Mouse (Mus musculus) granulocyte monocyte progenitor cell, adult 5-6 weeks (primary cell): Measurements from ENCODE around the gene Ercc8. TPM values are rescaled to one million over a fixed set of nuclear protein-coding genes. Genes with fewer than 3 reads are reported as not detected.

Source experiments
- ATAC-seq: replicated peaks from 2 replicates; pipeline ENCODE4 v1.8.0; 2016; ENCODE audit warnings: mild to moderate bottlenecking, moderate TSS enrichment, inconsistent platforms; ENCODE audit not compliant: poor library complexity, severe bottlenecking
- total RNA-seq, 2 experiments: library from RNA; stranded (forward) in 1 of 2; stranded (reverse) in 1 of 2; fragments of 200-712, 200-1000 nt in 1 of 2; fragments of >200 nt in 1 of 2; fragmentation: Nextera tagmentation in 1 of 2; gene quantifications; 2 replicates each; pipeline ENCODE4 v1.2.3; 2014 to 2017

Gene Ercc8
- total RNA-seq, 2 experiments from 2014 or later: 12.4 to 21.1 TPM

GRCm38 (mm10) chr13:108212397-108213018, 54.0 kb downstream of the Ercc8 start:
- ATAC-seq: no peak

DNA sequence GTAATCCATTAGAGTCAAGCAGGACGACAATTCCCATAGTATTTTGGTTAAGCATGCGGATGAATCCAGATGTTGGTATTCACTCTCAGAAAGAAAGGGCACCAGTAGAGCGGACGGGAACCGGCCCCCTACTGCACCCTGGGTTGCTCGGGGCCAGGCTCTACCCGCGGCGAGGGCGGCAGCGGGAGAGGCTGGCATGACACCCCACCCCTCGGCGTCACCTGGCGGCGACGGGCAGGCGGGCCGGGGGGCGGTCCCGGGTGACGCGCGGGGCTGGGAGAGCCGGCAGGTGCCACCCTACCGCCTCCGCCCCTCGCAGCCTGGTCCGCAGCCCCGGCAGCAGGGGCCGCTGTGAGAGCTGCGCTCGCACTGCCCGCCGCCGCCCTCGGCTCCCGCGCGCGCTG, 55.6 kb downstream of the Ercc8 start, which contains the start of gene Elovl7:
Elovl7 (plus strand) TSS at position 324 of the 404 bp plus-strand sequence.
- ATAC-seq: peak; percentile 95

DNA sequence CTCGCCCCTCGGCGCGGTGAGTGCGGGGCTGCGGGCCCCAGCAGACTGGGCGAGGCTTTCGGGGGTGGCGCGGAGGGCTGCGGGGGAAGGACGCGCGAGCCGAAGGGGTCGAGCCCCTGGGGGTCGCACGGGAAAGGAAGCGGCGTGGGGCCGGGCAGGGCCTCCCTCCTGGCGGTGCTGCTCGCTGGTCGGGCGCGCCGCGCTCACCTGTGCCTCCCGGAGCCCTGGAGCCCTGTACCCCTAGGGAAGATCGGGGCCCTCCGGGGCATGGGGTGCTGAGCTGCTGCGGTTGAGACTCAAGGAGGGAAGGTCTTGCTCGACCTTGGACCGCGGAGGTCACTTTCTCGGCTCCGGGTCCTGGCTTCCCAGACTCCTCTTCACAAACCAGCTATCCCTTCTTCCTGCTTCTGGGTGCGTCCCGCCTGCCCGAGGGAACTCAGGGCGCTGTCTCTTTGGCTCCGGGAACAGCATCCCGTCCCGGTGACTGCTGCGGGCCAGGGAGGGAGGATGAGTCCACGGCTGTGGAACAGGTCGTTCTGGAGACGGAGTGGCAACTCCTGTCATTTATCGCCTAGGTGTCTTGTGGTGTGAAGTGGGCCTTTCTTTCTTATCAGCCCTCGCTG, 56.1 kb downstream of the Ercc8 start:
- peak; percentile 17 for ATAC-seq

GRCm38 (mm10) chr13:108215231-108215780, 56.8 kb downstream of the Ercc8 start:
- no peak for ATAC-seq

DNA sequence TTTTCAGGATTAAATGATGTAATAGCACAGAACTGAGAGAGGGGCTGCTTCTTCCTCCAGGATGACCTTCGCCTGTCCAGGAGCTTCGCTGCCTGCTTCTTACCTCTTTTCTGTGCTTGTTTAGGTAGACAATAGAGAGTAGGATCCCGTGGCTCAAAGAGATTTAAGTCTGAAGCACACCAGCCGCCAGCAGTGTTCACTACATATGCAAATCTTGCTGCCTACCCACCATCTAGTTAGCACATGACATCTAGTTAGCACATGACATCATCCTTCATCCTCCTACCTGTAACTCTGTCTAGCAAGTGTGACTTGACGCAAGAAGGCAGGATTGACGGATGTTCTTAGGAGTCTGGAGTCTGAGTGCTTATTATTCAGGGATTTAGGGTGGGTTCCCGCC, 61.2 kb downstream of the Ercc8 start:
- no peak for ATAC-seq

GRCm38 (mm10) chr13:108229191-108229590, 70.7 kb downstream of the Ercc8 start:
- ATAC-seq: no peak

DNA sequence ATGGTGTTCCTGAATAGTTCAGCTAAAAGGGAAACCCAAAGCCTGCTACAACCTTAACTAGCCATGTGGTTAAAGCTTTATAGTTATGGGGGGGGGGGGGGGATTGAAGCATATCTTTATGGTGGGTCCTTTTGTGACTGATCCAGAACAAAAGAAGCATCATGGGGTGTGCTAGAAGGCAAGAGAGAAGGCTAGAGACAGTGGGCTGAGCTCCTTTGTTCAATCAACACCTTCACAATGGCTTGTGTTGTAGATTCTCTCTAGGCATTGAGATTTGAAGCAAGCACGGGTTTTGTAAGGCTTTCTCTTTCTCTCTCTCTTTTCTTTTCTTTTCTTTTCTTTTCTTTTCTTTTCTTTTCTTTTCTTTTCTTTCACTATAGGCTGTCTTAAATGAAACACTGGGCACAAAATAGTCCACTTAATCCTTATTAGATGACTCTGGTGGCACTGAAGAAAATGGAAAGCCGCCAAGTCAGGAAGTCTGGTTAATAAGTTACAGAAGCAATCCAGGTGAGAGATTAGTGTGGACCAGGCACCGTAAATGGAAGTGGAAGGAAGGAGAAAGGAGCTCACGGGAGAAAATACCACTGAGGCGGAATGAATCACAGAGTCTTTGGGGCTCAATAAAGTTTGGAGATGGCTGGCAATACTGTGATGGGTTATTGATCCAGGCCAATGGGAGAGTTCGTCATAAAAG, 71.3 kb downstream of the Ercc8 start:
- ATAC-seq: no peak

GRCm38 (mm10) chr13:108240012-108240411, 81.5 kb downstream of the Ercc8 start:
- ATAC-seq: no peak

GRCm38 (mm10) chr13:108241715-108242114, 83.2 kb downstream of the Ercc8 start:
- ATAC-seq: no peak

Other genes with a start within 250 kb of the Ercc8 start
- gene Smim15, start 114.3 kb upstream of the Ercc8 start, total RNA-seq (2014; fragmentation: Nextera tagmentation): 38.6 and 39.6 TPM in 2 replicates
- gene Smim15, start 114.3 kb upstream of the Ercc8 start, total RNA-seq (2017): 73.2 and 98.4 TPM in 2 replicates
- gene Ndufaf2, start 108 bp upstream of the Ercc8 start, total RNA-seq (2014; fragmentation: Nextera tagmentation): 40.9 and 101 TPM in 2 replicates
- gene Ndufaf2, start 108 bp upstream of the Ercc8 start, total RNA-seq (2017): 69.2 and 69.6 TPM in 2 replicates
- gene Elovl7, start 55.7 kb downstream of the Ercc8 start, total RNA-seq (2014; fragmentation: Nextera tagmentation): 5.2 and 7.5 TPM in 2 replicates
- 2.1 and 2.7 TPM in 2 replicates for gene Elovl7, start 55.7 kb downstream of the Ercc8 start, total RNA-seq (2017)
- 8.9 and 16.0 TPM in 2 replicates for gene Depdc1b, start 157.6 kb downstream of the Ercc8 start, total RNA-seq (2014; fragmentation: Nextera tagmentation)
- 29.1 and 29.3 TPM in 2 replicates for gene Depdc1b, start 157.6 kb downstream of the Ercc8 start, total RNA-seq (2017)